ENCODE assay signal across 18 mouse cellular contexts in the genomic region with DNA sequence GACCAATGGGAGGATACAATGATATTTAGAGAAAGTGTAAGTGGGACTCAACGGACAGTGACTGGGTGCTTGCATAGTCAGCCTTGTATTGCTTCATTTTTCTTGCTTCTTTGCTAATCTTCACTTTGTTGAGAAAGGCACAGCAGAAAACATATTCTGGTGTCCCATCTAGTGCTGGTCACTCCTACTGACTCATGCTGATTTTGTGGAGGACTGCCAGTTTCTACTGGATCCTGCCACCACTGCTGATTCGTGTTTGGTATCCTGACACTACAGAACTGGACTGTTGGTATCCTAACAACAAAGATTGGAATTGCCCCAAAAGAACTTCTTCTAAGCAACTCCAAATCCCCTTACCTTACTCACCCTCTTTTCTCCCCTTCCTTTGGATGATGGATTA.
DNase-seq lines count a peak whose midpoint lies in the region.
"Had no signal": no experiment of that assay in that cellular context is flagged by ENCODE, and none has a peak within 500 bp of the region (broad histone marks: within the 10 kb centered on the region; RNA-seq: fewer than 3 reads in every experiment).

No protein-coding gene starts in this region.

- peak; percentile 3 to 63 for DNase-seq in adrenal gland, adult (ENCODE audit: inconsistent age in 2 of 2, low spot score in 1 of 2)
- DNase-seq in adrenal gland, postnatal 25 days: no peak
- peak; percentile 5 for DNase-seq in 3T3-L1 (ENCODE audit: low read depth, low spot score)
- peak; percentile 2 for DNase-seq in NIH3T3 (ENCODE audit: low read depth)
- DNase-seq in adrenal gland, postnatal 14 days: peak; percentile 14
- no peak for DNase-seq in kidney, postnatal 4 days
- DNase-seq in cerebellum, adult 11-12 months: no peak
- no peak for DNase-seq in embryo, embryonic 11 days
- DNase-seq: cerebellum, adult 18-20 months; cerebellum, adult 9-10 months; cerebellum, postnatal 25 days; gastrocnemius, postnatal 10 days; gastrocnemius, postnatal 36 days; heart, adult 2 months; heart, postnatal 14 days; heart, postnatal 4 days; kidney, adult 18-20 months; kidney, adult 9 months had no signal

Comparison
In these comparisons a context has a peak if more than half of its experiments do, and no peak if none do; other contexts are left out.
1. DNase-seq: peak in adrenal gland, adult (2 of 2), 3T3-L1 (single experiment), NIH3T3 (single experiment) and adrenal gland, postnatal 14 days (single experiment); none in adrenal gland, postnatal 25 days (single experiment), kidney, postnatal 4 days (0 of 2), cerebellum, adult 11-12 months (single experiment) and embryo, embryonic 11 days (single experiment).